Mouse (Mus musculus) megakaryocyte, embryonic 14.5 days (primary cell): Measurements from ENCODE around the gene Cdhr4.

Experiments used
- FLI1 ChIP-seq: IDR thresholded peaks from 2 replicates; pipeline ENCODE4 v1.6.1; 2012; ENCODE audit warnings: low read length, inconsistent platforms, mixed read lengths
- GATA1 ChIP-seq: IDR thresholded peaks from 3 replicates; pipeline ENCODE4 v1.6.1; 2012; ENCODE audit warnings: mixed read lengths, low read length, inconsistent platforms, borderline replicate concordance

DNA sequence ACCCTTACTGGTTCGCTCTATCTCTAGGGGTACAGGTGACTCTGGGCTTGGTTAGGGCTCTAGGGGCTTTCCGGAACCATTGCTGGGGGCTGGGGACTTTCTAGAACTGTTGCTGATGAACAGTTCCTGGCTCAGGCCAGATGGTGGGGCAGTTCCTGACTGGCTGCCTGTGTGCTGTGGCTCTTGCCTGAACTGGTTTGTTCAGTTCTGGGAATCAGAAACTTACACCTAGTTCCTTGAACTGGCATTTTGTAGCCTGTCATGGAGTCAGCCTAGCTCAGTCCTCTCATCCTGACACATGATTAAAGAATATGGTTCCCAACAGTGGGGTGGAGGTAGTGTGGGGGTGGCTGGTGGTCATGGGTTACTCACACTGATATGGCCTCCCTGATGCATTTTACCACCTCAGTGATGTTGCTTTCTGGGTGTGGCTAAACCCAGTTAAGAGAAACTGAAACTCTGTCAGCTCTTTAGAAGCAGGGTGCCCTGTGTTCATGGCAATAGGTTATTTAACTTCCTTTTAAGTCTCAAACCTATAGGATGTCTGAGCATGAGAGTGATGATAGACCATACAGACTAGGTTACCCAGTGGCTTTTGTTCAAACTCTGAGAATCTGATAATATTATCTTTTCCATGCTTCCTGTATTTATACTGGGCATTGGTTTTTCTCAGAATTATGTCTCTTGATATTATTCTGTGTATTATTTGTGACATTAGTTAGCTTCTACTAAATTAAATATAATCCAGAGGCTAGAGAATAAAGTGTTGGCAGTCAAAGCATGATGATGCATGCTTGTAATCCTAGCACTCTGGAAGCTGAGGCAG is 43.2 kb downstream of the Cdhr4 start:
- TF ChIP-seq GATA1: no peak
- no peak for TF ChIP-seq FLI1
